Mouse (Mus musculus) kidney, adult 2 months (tissue): ENCODE data around the gene Slc44a5.

ENCODE experiments used
- CTCF ChIP-seq: fragments of 200-500 bp; conservative IDR thresholded peaks from 2 replicates; pipeline ENCODE4 v1.5.1; 2011; ENCODE audit warnings: low read depth, mild to moderate bottlenecking, control low read depth, low read length, moderate library complexity, mixed read lengths; ENCODE audit not compliant: insufficient read depth, insufficient read length
- POLR2A ChIP-seq: fragments of 200-500 bp; IDR thresholded peaks from one replicate; pipeline ENCODE4 v1.6.1; 2011; ENCODE audit warnings: low read depth, low read length, control low read depth

DNA sequence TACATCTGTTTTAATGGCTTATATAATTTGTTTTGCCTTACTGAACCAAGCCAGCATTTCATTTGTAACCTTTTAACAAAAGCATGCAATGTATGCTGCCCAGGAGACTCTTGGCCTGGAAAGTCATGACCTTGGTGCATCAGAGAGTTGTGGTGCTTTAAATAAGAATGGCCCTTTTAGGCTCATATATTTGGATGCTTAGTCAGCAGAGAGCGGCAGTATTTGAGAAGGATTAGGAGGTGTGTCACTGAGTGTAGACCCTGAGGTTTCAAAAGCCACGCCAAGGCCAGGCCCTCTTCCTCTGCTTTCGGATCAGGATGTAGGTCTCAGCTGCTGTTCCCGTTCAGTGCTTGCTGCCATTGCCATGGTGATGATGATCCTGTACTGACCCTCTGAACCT lies 3.8 kb upstream of the Slc44a5 start:
- TF ChIP-seq POLR2A (no peak), CTCF (no peak)
